Mouse (Mus musculus): ENCODE measurements at regions not wholly inside any gene's neighbourhood (a gene's known extent, or its start where the extent isn't known, plus 50 kb on each side); places are given as distances from the start of the nearest gene placed in this dataset.

DNA sequence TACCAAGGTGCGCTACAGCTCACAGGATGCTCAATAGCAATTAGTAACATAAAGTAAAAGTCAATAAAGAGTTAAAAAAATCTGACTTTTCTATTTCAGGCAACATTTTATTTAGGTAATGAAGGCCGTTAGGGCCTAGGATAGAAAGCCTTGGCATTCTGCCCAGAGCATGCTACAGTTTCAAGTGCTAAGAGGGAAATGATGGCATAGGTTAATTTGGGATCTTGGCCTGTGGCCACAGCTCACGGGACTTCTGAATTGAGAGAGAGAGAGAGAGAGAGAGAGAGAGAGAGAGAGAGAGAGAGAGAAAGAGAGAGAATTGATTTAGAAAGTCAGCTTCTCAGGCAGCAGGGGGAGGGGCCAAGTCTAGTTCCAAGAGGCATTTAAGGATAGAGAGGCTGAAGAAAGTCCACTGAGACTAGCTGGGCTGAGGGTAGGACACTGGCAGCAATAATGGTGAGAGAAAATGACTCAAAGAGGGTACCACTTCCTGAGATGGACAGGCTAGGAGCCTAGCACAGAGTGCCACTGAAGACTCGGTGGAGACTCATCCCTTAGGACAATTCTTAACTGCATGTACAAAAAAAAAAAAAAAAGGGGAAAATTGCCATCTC, 52.6 kb upstream of the Klf14 start:
- DNase-seq (ENCODE audit: low spot score) = no peak

DNA sequence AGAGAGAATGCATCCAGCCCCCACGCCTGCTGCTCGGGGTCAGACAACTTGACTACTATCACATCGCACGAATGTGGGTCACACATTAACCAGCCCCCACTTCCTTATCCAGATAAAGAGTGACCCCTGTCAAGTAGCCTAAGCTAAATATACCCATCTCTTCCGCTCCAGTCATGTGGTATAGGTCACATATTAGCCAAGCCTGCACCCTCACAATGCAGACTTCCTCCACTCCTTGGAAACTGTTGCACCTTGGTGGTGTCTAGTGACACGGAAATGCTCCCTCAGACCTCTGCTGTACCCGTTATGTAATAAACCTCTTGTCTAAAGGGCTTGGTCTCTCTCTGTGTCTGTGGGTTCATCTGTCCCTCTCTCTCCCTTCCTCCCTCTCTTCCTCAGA, 57.7 kb upstream of the Klf14 start:
- no peak for DNase-seq (ENCODE audit: low spot score)

DNA sequence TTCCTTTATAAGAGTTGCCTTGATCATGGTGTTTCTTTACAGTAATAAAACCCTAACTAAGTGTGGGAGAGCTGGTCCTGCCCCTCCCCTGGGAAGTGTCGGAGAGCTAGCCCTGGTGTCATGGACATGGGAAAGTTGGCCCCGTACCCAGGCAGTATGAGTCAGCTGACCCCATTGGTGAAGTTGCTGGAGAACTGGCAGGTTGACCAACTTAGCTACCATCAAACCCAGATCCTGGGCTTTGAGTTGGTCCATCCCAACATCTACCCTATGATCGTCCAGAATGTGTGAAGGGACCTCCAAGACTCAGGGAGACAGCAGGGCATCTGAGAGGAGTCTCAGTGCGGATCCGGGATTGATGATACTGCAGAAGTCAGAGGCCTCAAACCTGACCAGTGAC, 62.9 kb upstream of the Klf14 start:
- DNase-seq (ENCODE audit: low spot score) = no peak

DNA sequence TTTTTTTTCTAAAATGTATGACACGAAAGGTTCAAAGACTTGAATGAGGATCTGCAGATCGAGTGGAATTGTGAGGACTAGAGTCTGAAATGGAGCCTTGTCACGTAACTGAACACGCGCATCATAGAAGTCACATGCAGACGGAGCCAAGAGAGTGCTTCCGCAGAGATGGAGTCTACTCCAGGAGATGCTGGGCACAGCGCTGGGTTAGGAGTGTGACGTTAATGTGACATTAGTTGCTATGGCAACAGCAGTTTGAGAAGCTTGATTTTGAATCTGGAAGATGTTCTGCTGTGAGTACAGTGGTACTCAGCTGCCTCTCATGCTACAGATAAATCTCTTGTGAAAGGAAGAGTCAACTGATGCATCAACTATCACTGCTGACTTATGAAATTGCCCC, 70.9 kb upstream of the Klf14 start:
- peak; percentile 12 for DNase-seq (ENCODE audit: low spot score)

DNA sequence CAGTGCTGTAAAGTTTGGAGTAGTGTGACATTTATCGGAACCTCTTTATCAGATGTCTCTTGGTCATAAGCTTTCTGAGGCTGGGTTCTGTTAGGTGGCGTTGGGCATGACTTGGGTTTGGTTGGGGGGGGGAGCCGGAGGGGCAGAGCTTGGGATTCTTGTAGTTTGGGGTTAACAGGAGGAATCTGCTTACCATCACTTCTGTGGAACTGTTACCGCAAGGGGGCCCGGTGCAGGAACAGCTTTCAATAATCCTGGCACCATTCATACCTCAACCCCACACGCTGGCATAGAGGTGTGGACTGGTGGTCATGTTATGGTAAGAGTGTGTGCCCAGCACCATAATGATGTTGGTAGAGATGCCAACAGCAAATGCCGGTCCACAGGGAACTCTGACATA, 72.1 kb upstream of the Klf14 start:
- no peak for DNase-seq (ENCODE audit: low spot score)

DNA sequence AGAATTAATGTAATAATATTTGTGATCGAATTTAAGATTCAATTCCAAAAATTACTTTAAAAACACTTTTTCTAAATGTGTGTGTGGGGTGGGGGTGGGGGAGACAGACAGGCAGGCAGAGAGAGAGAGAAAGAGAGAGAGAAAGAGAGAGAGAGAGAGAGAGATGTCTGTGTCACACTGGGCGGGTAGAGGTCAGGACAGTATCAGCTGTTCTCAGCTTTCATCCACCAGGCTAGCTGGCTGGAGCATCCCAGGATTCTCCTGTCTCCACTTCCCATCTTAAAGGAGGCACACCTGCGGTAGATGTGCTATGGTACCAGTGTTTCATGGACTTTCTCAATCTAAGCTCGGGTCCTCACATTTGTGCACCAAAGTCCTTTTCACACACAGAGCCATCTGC, 73.3 kb upstream of the Klf14 start:
- DNase-seq (ENCODE audit: low spot score) = no peak

DNA sequence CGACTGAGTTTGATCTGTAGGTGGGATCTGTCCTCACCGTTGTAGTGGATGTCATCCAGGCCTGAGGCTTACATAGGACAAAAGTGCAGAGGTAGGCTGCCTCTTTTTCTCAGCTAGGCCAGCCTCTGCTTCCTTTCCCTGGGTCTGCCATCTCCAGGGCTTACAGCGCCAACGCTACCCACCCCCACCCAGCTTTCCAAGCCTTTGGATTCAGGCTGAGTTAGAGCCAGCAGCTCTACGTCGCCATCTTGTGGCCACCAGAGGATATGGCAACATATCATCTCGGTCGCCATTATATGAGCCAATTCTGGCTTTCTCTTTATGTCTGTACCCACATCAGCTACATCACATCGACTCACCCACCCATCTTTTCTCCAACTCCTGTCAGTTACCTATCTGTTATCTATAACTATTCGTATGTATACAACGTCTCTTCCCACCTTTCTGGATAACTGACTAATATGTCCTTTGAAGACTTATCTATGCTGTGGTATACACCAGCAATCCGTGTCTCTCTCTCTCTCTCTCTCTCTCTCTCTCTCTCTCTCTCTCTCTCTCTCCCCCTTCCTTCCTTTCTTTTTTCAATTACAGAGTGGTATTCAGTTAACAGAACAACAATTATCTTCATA, 74.2 kb upstream of the Klf14 start:
- DNase-seq (ENCODE audit: low spot score) = peak; percentile 91

DNA sequence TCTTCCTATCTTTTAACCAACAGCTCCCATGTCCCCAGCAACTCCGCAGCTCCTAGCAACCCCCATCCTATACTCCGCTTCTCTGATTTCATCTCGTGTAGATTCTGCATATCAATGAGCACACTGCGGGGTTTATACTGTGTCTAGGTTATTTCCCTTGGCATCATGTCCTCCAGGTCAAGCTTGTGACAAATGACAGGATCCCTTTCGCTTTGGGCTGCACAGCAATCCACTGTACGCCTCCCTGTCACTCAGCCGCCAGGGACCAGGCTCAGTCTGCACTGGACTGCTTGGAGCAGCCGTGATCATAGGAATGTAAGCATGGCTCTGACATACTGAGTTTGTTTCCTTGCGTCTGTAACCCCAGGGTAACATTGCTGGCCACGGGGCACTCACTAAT, 75.9 kb upstream of the Klf14 start:
- no peak for DNase-seq (ENCODE audit: low spot score)

DNA sequence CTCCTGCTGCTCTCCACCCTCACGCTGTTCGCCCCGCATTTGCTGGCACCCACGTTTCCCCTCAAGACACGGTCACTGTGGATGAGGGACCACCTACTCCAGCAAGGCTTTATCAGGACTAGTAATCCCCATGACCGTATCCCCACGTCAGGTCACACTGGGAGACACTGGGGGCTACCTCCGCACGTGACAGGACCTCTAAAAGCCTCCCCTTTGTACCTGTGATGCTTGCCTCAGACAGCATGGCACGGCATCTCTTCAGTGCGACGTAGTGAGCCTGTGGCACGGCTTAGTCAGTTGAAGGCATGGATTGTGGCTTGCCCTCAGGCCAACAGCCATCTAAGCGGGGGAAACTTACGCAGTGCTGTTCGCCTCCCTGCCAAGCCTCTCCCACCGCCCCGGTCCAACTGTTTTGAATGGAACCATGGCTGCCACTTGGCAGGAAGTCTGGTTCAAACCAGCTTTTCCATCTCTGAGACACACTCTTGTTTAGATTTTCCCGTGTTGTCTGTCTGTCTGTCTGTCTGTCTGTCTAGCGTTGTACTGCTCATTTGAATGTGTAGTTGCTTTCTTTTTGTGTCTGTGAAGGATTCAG, 79.0 kb upstream of the Klf14 start:
- DNase-seq (ENCODE audit: low spot score) = no peak

DNA sequence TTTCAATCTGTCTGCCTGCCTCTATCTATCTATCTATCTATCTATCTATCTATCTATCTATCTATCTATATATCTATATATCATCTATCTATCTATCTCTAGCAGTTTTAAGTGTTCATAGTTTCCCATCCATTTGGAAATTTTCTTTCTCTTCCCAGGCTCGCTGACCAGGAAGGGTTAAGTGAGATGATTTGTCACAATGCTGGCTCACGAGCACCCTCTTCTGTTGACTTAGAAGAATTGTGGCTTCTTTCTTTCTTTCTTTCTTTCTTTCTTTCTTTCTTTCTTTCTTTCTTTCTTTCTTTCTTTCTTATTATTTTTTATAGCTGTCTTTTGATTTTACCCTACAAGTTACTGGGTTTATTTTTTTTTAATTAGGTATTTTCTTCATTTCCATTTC, 79.6 kb upstream of the Klf14 start:
- peak; percentile 74 for DNase-seq (ENCODE audit: low spot score)

DNA sequence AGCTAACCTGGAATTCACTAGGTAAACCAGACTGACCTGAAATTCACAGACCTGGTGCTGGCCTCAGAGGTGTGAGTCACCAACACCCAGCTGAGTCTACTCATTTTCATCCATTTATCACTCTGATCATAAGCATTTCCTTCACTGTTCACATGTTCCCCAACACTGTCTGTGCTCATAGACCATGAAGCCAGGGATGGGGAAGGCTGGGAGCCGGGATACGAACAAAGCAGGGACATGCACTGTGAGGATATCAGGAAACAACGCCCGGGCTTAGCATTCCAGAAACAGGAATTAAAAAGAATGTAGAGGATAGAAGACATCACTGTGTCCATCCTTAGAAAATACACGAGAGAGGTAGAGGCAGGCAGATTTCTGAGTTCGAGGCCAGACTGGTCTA, 80.6 kb upstream of the Klf14 start:
- DNase-seq (ENCODE audit: low spot score) = no peak

DNA sequence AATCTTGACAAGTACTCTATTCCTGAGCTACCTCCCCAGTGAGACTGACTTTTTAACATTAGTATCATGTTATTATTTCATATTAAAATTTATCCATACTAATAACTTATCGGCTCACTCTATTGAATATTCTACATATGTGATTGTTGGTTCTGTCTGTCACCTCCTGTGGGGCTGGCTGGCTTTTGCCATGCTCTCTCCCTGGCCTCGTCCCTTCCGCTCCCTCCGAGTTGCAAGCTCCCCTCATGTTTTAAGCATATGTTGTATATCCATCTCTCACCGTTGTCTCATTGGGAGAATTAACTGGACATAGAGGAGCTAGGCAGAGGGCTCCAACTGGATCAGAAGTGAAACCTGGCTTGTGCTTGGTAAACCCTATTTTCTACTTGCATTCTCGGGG, 81.9 kb upstream of the Klf14 start:
- no peak for DNase-seq (ENCODE audit: low spot score)

DNA sequence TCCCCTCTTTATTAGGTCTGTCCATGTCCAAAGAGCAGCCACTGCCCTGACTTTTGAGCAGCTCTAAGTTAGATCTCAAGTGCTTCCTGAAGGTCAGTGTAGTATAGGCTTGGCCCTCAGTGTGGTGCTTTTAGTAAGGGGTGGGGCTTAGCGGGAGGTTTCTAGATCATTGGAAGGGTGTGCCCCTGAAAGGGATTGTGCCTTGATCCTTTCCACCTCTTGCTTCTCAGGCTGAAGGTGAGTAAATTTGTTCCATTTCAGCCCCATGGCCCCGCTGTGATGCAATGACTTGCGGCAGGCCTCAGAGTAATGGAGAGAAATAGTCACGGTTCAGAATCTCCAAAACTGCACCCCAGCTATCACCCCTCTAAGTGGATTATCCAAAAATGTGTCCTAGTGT, 84.5 kb upstream of the Klf14 start:
- no peak for DNase-seq (ENCODE audit: low spot score)

DNA sequence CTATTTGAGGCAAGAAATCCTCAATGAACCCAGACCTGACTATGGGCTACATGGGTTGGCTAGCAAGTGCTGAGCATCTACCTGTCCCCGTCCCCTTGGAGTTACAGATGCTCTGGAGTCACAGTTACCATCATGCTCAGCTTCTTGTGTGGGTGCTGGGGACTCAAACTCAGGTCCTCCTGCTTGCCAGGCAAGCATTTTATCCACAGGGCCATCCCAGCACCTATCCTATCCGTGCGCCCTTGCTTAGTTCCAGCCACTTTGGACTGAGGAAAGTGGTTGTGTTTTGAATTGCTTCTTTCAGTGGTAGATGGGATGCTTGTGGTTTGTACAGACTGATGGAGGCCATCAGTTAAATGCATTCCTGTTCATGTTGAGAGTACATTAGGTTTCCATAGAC, 85.0 kb upstream of the Klf14 start:
- no peak for DNase-seq (ENCODE audit: low spot score)

DNA sequence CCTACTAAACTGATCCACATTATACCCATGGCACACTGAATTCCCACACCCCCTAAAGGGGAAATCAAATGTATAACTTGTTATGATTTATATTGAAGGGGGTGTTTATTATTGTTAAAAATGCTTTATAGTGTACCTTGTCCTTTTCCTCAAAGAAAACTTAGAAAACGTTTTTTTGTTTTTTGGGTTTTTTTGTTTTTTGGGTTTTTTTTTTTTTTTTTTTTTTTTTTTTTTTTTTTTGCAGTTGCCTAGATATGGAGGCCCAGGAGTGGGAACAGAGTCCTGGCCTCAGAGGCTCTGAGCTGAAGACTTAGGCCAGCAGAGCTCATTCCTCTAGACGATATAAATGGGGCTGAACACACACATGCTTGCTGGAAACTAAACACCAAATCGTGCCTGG, 87.3 kb upstream of the Klf14 start:
- no peak for DNase-seq (ENCODE audit: low spot score)

DNA sequence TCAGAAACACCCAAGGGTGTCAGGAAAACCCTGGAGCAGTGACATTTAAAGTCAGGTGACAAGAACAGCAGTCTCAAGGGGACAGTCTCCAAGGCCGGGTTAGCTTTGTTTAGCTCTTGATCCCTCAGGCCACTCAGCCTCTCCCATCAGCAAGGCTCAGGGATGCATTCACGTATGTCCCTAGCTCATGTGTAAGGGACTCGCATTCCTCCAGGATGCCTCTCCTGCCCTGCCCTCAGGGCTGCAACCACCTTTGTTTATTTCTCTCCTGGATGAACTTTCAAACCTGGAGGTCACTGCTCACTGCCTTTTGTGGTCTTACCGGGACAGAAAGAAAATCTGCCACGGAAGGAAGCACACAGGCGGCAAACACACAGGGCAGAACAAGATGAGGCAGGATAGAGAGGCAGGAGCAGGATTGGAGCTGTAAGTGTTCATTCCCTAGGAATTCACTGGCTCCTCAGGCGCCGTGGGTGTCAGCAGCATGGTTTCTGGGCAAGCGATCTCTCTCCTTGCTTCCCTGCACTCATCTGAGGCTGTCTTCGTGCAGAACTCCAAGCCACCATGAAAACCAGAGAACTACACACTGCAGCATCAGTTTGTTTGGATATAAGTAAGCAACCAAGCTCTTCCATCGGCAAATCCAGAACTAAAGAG, 90.2 kb upstream of the Klf14 start:
- no peak for DNase-seq (ENCODE audit: low spot score)

DNA sequence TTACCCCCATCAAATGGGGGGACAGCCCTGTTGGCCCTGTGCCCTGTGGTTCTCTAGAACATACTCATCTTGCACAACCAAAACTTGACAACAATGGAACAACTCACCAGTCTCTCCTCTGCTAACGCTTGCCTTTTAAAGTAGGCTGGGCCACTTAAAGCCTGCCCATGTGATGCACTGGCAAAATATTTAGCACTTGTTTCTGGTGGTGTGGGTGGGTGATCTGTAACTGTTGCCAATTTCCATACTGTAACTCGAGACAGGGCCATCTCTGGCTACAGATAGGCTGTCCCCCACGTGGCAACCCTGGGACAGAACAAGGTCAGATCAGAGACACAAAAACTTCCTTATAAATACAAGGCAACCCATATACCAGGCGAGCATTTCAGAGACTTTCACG, 92.0 kb upstream of the Klf14 start:
- no peak for DNase-seq (ENCODE audit: low spot score)

DNA sequence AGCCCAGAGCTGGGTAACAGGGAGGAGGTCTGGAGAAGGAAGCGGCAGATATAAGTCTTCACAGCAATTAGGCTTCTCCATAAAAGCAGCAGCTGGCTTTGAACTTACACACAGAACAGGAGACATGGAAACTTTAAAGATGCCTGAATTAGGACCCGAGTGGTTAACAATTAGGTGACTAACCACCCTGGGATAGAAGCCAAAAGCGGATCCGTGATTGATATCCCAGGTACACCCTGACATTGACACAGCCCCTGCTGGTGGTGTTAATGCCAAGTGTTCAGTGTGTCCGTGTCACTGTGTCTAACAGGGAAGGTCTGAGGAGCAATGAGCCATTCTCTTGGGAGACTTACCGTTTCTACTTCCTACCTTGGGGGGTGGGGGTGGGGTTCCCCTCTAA, 92.9 kb upstream of the Klf14 start:
- DNase-seq (ENCODE audit: low spot score) = no peak

DNA sequence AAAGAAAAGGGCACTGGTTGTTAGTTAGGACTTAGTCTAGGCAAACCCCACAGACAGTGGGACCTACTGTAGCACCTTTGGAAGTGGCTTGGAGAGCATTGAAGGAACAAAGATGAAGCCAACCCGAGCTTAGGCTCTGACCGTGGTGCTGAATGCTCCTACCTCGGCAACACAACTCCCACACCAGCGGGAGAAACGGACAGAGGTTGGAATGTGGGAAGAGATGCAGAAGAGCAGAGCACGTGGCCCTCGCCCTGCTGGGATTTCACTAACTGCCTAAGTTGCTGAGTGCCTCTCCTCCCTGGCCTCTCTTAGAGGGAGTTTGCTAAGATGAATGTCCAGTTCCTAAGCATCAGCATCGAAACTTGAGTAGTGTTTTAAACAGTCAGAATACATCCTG, 94.1 kb upstream of the Klf14 start:
- DNase-seq (ENCODE audit: low spot score) = peak; percentile 47

DNA sequence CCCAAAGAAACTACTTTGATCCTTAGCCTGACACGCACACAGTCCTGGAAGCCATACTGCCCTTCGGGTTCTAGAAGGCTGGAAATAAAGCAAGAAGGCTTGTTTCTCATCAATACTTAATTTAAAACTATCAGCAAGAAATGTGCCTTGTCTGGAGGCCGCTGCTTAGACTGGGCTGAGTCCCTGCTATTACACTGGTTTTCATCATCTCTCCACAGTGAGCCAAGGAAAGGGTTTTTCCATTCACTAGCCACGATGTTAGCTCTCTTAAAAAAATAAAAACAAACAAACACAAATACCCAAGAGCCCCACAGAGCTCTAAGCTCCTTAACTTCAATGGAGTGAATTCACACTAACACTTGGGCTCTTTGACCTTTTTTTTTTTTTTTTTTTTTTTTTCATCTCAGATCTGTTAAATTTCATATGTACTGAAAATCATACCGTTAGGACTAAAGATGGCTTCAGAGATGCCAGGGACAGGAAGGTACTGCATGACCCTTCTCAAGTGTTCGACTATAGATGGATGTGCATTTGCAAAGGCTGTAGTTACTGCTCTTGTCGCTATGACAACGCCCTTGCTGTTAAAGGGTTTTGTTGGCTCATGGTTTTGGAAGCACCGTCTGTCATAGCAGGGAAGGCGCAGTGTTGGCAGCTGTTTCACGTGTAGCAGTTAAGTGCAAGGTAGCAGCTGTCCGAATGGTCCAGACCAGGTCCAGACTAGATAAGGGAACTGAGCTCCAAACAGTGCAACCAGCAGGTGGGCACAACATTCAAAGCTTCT, 98.1 kb upstream of the Klf14 start:
- no peak for DNase-seq (ENCODE audit: low spot score)

DNA sequence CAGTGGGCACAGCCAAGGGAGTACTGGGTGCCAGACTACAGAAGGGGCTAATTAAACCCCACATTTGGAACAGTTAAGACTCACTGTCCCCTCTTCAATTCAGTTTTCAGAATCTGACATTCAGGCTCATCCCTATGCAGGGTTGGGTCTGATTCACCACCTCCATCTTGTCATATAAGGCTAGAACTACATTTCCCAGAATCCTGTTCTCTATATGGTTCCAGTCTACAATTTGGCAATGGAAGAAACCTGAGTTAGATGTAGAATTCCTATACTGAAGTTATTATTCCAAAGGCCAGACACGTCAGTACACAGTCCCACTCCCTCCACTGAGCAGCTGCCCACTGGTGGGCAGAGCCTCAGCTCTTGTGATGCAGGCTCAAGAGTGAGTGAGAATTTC, 99.4 kb upstream of the Klf14 start:
- no peak for DNase-seq (ENCODE audit: low spot score)

DNA sequence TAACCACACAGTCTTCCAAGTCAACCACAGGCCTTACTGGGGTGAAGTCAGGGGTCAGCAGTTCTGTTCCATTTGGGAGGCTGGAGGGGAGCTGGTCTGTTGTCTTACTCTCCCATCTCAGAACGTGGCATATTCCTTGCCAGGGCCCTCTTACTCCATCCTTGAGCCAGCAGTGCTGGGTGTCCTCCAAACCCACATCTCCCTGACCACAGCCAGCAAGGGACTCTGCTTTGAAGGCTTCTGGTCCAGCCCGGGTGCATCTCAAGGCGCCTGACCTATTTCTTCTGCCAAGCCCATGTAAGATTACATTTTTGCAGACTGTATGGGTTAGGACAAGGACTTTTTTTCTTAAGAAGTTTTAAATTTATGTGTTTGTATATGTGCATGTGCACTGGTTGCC, 100.1 kb upstream of the Klf14 start:
- no peak for DNase-seq (ENCODE audit: low spot score)

DNA sequence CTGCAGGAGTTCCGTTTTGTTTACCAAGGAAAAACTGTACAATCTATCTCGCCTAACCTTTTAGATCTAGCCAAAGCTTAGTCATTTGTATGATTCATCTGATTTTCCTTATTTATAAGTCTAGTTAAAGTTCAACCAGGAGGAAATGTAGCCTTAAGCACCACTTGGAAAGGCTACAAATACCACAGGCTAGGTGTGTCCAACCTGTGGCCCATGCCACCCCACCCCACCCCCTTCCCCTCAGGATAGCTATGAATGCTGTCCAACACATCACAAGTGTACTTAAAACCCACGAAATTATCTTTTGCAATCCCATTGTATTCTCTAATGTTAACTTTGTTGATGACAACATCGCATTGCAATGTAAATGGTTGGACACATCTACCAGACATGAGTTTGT, 102.9 kb upstream of the Klf14 start:
- DNase-seq (ENCODE audit: low spot score) = no peak
